Mouse (Mus musculus): ENCODE data around the gene Rerg. TPM values are rescaled to one million over a fixed set of nuclear protein-coding genes. Genes with fewer than 3 reads are reported as not detected.
A peak's percentile ranks its signal among the peaks of the same experiment; 100 is the strongest.

Gene Rerg
- total and polyA plus RNA-seq, 2 experiments from 2014 or later: 2.8 to 12.9 TPM

- ATAC-seq: no peak
- WGBS: 78% methylated on average over 1 of the region's 1 CpGs
- no peaks in the 10 kb centered on the region for H3K27me3 ChIP-seq (ENCODE audit: insufficient read depth, low read length)
- no peak overlapping the region for H3K4me2 ChIP-seq (ENCODE audit: low read depth)
- no peak for DNase-seq
- H3K9ac ChIP-seq: no peak overlapping the region
- H3K9me3 ChIP-seq (ENCODE audit: low read length): no peaks in the 10 kb centered on the region
- no peak overlapping the region for H3K4me3 ChIP-seq (ENCODE audit: low read depth, low read length)
- no peaks in the 10 kb centered on the region for H3K36me3 ChIP-seq (ENCODE audit: insufficient read depth)
- no peak overlapping the region for H3K27ac ChIP-seq (ENCODE audit: low read depth, low read length)
- TF ChIP-seq CTCF (IDR thresholded peaks at IDR 0.05; ENCODE audit: low read depth): no peak
- H3K4me1 ChIP-seq (ENCODE audit: insufficient read depth): no peaks in the 10 kb centered on the region
These were observed 53.3 kb downstream of the Rerg start for GRCm38 (mm10) chr6:137116849-137117473.

DNA sequence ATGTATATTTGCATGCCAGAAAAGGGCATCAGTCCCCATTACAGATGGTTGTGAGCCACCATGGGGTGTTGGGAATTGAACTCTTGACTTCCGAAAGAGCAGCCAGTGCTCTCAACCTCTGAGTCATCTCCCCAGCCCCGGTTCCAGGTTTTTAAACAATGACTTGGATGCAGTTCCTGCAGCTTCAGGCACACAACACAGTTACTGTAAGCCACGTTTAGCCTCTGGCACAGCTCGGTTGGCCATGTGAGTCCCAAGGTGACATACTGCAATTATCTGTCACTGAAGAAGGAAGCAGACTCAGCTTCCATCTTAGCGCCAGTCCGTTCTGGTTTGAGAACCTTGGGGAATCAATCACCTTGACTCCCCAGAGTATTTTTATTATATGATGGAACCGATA lies 55.4 kb downstream of the Rerg start:
- H3K9me3 ChIP-seq (ENCODE audit: low read length): no peaks in the 10 kb centered on the region
- H3K4me2 ChIP-seq (ENCODE audit: low read depth): no peak overlapping the region
- 87% methylated on average over 7 of the region's 7 CpGs for WGBS
- no peaks in the 10 kb centered on the region for H3K36me3 ChIP-seq (ENCODE audit: insufficient read depth)
- no peak for DNase-seq
- no peak for TF ChIP-seq CTCF (IDR thresholded peaks at IDR 0.05; ENCODE audit: low read depth)
- H3K4me1 ChIP-seq (ENCODE audit: insufficient read depth): no peaks in the 10 kb centered on the region
- no peak overlapping the region for H3K9ac ChIP-seq
- H3K4me3 ChIP-seq (ENCODE audit: low read depth, low read length): no peak overlapping the region
- H3K27me3 ChIP-seq (ENCODE audit: insufficient read depth, low read length): no peaks in the 10 kb centered on the region
- ATAC-seq: no peak
- H3K27ac ChIP-seq (ENCODE audit: low read depth, low read length): no peak overlapping the region

DNA sequence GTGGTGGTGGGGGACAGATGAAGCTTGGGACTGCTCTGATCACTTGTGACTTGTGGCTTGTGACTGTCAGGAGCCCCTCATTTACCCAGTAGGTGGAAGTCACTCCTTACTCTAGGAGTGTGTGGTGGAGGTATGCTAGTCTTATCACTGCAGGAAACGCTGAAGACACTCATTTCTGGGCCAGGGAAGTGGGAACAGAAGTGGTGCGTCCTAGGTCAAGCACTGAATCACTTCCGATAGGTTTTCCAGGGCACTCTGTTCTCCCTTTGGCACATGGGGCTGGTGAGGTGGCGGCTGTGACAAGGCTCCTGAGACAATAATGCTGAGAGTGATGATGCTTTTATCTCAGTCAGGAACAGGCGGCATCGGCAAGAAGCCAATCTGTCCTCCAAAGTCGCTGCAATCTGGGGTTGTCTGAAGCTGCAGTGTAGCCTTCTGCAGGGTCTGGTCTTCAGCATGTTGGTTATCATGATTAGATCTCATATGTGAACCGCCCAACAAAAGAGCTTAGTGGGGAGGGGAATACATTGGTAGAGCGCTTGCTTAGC lies 59.0 kb downstream of the Rerg start:
- Histone ChIP-seq H3K9ac (no peak overlapping the region), H3K4me3 (ENCODE audit: low read depth, low read length) (no peak overlapping the region), H3K27me3 (ENCODE audit: insufficient read depth, low read length) (no peaks in the 10 kb centered on the region), H3K4me1 (ENCODE audit: insufficient read depth) (no peaks in the 10 kb centered on the region), H3K27ac (ENCODE audit: low read depth, low read length) (no peak overlapping the region; the same call in 1 of the 2 replicates), H3K9me3 (ENCODE audit: low read length) (no peaks in the 10 kb centered on the region), H3K4me2 (ENCODE audit: low read depth) (no peak overlapping the region), H3K36me3 (ENCODE audit: insufficient read depth) (no peaks in the 10 kb centered on the region)
- TF ChIP-seq CTCF (IDR thresholded peaks at IDR 0.05; ENCODE audit: low read depth): no peak
- DNase-seq: no peak
- no peak for ATAC-seq
- 87% methylated on average over 9 of the region's 9 CpGs for WGBS

- no peak overlapping the region for H3K27ac ChIP-seq (ENCODE audit: low read depth, low read length)
- no peak for TF ChIP-seq CTCF (IDR thresholded peaks at IDR 0.05; ENCODE audit: low read depth)
These were observed 59.5 kb downstream of the Rerg start for GRCm38 (mm10) chr6:137110778-137111174.

DNA sequence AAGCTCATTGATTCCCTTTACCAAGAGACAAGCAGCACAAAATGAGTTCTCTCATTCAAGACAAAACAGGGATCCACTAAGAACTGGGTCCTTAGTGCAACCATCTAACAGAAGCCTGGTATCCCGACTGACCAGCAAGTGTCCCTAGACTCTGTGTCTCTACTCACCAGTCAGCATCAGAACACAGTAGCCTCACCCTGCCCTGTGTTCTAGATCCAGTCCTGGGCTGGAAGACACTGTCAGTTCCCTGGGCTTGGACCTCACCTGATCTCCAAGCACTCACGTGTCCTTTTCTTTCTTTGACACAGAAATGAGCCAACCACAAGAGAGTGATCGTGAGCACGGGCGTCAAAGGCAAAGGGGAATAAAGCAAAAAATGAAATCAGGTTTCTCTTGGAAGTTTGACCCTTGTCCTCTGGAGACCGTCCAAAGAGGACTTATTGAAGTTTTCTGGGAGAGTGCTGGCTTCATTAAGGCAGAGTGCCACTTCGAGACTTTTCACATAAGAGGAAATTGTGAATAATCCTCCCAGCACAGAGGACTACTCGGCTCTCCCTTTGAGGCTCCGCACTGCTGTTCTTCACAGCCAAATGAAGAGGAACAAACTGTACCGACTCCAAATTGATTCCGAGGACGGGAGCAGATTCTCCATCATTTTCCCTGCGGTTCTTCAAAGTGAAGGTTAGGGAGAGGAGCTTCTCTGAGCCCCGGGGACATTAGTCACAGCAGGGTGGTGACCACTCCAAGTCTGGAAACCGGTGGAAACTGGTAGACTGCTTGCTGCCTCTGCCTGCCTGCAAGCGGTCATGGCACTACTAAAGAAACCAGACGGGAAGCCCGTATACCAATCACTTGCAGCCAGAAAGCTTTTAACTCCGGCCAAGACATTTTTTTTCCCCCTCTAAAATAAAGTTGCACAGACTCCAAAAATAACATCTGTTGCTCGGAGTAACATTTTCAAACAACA lies 60.2 kb downstream of the Rerg start:
- no peak overlapping the region for H3K4me2 ChIP-seq (ENCODE audit: low read depth)
- no peak for TF ChIP-seq CTCF (IDR thresholded peaks at IDR 0.05; ENCODE audit: low read depth)
- H3K4me1 ChIP-seq (ENCODE audit: insufficient read depth): no peaks in the 10 kb centered on the region
- ATAC-seq (peak; percentile 58; the same call in 1 of the 2 replicates), DNase-seq (peak; percentile 40)
- H3K27ac ChIP-seq (ENCODE audit: low read depth, low read length): no peak overlapping the region
- WGBS: 62% methylated on average over 20 of the region's 20 CpGs
- H3K9me3 ChIP-seq (ENCODE audit: low read length): no peaks in the 10 kb centered on the region
- no peak overlapping the region for H3K4me3 ChIP-seq (ENCODE audit: low read depth, low read length)
- no peaks in the 10 kb centered on the region for H3K36me3 ChIP-seq (ENCODE audit: insufficient read depth)
- H3K9ac ChIP-seq: no peak overlapping the region
- no peaks in the 10 kb centered on the region for H3K27me3 ChIP-seq (ENCODE audit: insufficient read depth, low read length)

More at GRCm38 (mm10) chr6:137110778-137111174, 59.5 kb downstream of the Rerg start:
- WGBS: 85% methylated on average over 6 of the region's 6 CpGs
- peak; percentile 10; the same call in 1 of the 2 replicates for ATAC-seq
- no peaks in the 10 kb centered on the region for H3K36me3 ChIP-seq (ENCODE audit: insufficient read depth)
- H3K9ac ChIP-seq: no peak overlapping the region
- no peak overlapping the region for H3K4me2 ChIP-seq (ENCODE audit: low read depth)
- no peak overlapping the region for H3K4me3 ChIP-seq (ENCODE audit: low read depth, low read length)
- DNase-seq: no peak
- no peaks in the 10 kb centered on the region for H3K4me1 ChIP-seq (ENCODE audit: insufficient read depth)
- no peaks in the 10 kb centered on the region for H3K9me3 ChIP-seq (ENCODE audit: low read length)
- H3K27me3 ChIP-seq (ENCODE audit: insufficient read depth, low read length): no peaks in the 10 kb centered on the region

DNA sequence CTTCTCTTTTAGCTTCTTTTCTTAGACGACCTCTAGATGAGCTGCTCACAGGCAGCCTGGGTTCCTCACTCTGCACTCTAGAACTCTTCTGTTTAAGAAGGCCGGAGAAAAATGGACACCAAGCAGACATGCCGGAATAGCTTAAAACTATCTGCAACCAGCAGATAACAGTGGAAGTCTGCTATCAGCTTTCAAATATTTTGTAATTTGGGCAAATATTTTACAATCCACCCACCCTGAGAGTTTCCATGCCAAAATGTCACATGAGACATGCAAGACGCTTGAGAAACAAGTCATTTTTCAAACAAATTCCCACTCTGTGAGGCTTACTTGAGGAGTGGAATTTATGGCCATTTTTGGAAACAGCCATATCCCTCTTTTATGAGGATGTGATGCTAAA lies 65.0 kb downstream of the Rerg start:
- no peaks in the 10 kb centered on the region for H3K9me3 ChIP-seq (ENCODE audit: low read length)
- DNase-seq (no peak), ATAC-seq (no peak)
- no peaks in the 10 kb centered on the region for H3K36me3 ChIP-seq (ENCODE audit: insufficient read depth)
- H3K27ac ChIP-seq (ENCODE audit: low read depth, low read length): no peak overlapping the region
- WGBS: 88% methylated on average over 4 of the region's 4 CpGs
- 0 out of 2 replicates have a peak, but pooled peaks cover 3% of the 10 kb centered on the region for H3K4me1 ChIP-seq (ENCODE audit: insufficient read depth)
- no peaks in the 10 kb centered on the region for H3K27me3 ChIP-seq (ENCODE audit: insufficient read depth, low read length)
- no peak overlapping the region for H3K9ac ChIP-seq
- no peak for TF ChIP-seq CTCF (IDR thresholded peaks at IDR 0.05; ENCODE audit: low read depth)
- no peak overlapping the region for H3K4me3 ChIP-seq (ENCODE audit: low read depth, low read length)
- H3K4me2 ChIP-seq (ENCODE audit: low read depth): no peak overlapping the region

Data from forebrain, postnatal 0 days (tissue).